Mouse (Mus musculus) small intestine, adult 2 months (tissue): ENCODE data around the gene Cd300e.

ENCODE experiments used
- CTCF ChIP-seq: fragments of 200-500 bp; IDR thresholded peaks from 2 replicates; pipeline ENCODE4 v1.5.1; 2012; ENCODE audit warnings: low read depth, mild to moderate bottlenecking, control low read depth, inconsistent platforms, low read length, moderate library complexity, mixed read lengths; ENCODE audit not compliant: insufficient replicate concordance, insufficient read length; ENCODE audit errors: extremely low read depth
- POLR2A ChIP-seq: fragments of 200-500 bp; IDR thresholded peaks from 2 replicates; pipeline ENCODE4 v1.6.1; 2012; ENCODE audit warnings: low read depth, mild to moderate bottlenecking, control low read depth, inconsistent platforms, low read length, moderate library complexity

DNA sequence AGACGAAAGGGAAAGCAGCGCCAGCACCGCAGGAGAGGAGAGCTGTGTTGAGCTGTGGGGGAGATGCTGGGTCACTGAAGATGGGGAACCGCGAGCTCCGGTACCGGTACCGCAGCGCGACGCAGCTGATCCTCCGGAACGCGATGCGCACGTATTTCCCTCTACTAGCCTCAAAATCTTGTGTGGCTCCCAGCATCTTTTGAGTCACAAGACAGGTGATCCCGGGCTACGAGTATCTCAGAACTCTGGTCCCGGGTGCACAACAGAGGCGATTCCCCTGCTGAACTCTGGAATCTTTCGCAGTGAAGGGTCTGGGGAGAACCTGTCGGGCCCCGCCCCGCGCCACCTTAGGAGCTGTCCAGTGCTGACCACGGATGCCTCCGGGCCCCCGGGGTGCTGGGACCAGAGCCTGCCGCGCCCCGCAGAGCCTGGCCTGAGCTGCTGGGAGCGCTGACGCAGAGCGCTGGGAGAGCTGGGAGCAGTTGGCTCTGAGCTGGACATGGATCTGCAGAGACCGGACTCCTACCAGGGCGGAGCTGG is 29.5 kb upstream of the Cd300e start, which contains the start of gene Rab37:
- no peak for TF ChIP-seq CTCF
- TF ChIP-seq POLR2A, result no peak
